Mouse (Mus musculus): ENCODE measurements around the gene Oat. TPM values are rescaled to one million over a fixed set of nuclear protein-coding genes. Genes with fewer than 3 reads are reported as not detected.

The Oat gene
- polyA plus RNA-seq, 1 experiment, result 78.1 TPM

- TF ChIP-seq MAX (IDR thresholded peaks at IDR 0.05) (no peak), USF1 (IDR thresholded peaks at IDR 0.05; ENCODE audit: low read depth) (no peak)
- Histone ChIP-seq H3K36me3 (ENCODE audit: control insufficient read depth, insufficient read depth) (no peaks in the 10 kb centered on the region), H3K4me3 (ENCODE audit: insufficient read depth, poor library complexity, severe bottlenecking) (no peak overlapping the region), H3K79me3 (ENCODE audit: low read depth) (no peaks in the 10 kb centered on the region), H3K27me3 (ENCODE audit: control insufficient read depth, insufficient read depth, insufficient read length) (peaks cover 12% of the 10 kb centered on the region), H3K79me2 (ENCODE audit: control insufficient read depth, insufficient read depth) (no peaks in the 10 kb centered on the region), H3ac (ENCODE audit: control insufficient read depth, insufficient read length, low read depth) (no peak overlapping the region)
Observed at GRCm38 (mm10) chr7:132589610-132590009, 13.4 kb upstream of the Oat start.

GRCm38 (mm10) chr7:132587167-132587566 lies 11.0 kb upstream of the Oat start:
- TF ChIP-seq USF1 (IDR thresholded peaks at IDR 0.05; ENCODE audit: low read depth) (no peak), MAX (IDR thresholded peaks at IDR 0.05) (no peak), CTCF (IDR thresholded peaks at IDR 0.05; ENCODE audit: control insufficient read depth, insufficient read depth, insufficient read length) (no peak), MYOG (IDR thresholded peaks at IDR 0.05; ENCODE audit: control insufficient read depth, extremely low read depth, insufficient read length) (no peak), MYOD1 (IDR thresholded peaks at IDR 0.05; ENCODE audit: control insufficient read depth, insufficient read length, low read depth) (no peak)
- no peaks in the 10 kb centered on the region for H3K79me2 ChIP-seq (ENCODE audit: control insufficient read depth, insufficient read depth)
- peaks cover 21% of the 10 kb centered on the region for H3K27me3 ChIP-seq (ENCODE audit: control insufficient read depth, insufficient read depth, insufficient read length)

GRCm38 (mm10) chr7:132585695-132586491 lies 9.7 kb upstream of the Oat start:
- no peak overlapping the region for H3K4me3 ChIP-seq (ENCODE audit: insufficient read depth, poor library complexity, severe bottlenecking)
- TF ChIP-seq MYOG (IDR thresholded peaks at IDR 0.05; ENCODE audit: control insufficient read depth, extremely low read depth, insufficient read length) (no peak), CEBPB (IDR thresholded peaks at IDR 0.05; ENCODE audit: low read depth) (no peak), CTCF (IDR thresholded peaks at IDR 0.05; ENCODE audit: control insufficient read depth, insufficient read depth, insufficient read length) (no peak), USF1 (IDR thresholded peaks at IDR 0.05; ENCODE audit: low read depth) (no peak), FOSL1 (IDR thresholded peaks at IDR 0.05; ENCODE audit: insufficient read depth, low read length, poor library complexity, severe bottlenecking) (no peak), MAX (IDR thresholded peaks at IDR 0.05) (no peak), MYOD1 (IDR thresholded peaks at IDR 0.05; ENCODE audit: control insufficient read depth, insufficient read length, low read depth) (no peak)
- H3K36me3 ChIP-seq (ENCODE audit: control insufficient read depth, insufficient read depth), result no peaks in the 10 kb centered on the region
- no peaks in the 10 kb centered on the region for H3K79me2 ChIP-seq (ENCODE audit: control insufficient read depth, insufficient read depth)
- no peaks in the 10 kb centered on the region for H3K79me3 ChIP-seq (ENCODE audit: low read depth)
- H3K27me3 ChIP-seq (ENCODE audit: control insufficient read depth, insufficient read depth, insufficient read length), result peaks cover 24% of the 10 kb centered on the region
- no peak overlapping the region for H3ac ChIP-seq (ENCODE audit: control insufficient read depth, insufficient read length, low read depth)

More at GRCm38 (mm10) chr7:132587167-132587566, 11.0 kb upstream of the Oat start:
- Histone ChIP-seq H3K4me3 (ENCODE audit: insufficient read depth, poor library complexity, severe bottlenecking) (no peak overlapping the region), H3ac (ENCODE audit: control insufficient read depth, insufficient read length, low read depth) (no peak overlapping the region), H3K36me3 (ENCODE audit: control insufficient read depth, insufficient read depth) (no peaks in the 10 kb centered on the region), H3K79me3 (ENCODE audit: low read depth) (no peaks in the 10 kb centered on the region)

- no peaks in the 10 kb centered on the region for H3K36me3 ChIP-seq (ENCODE audit: control insufficient read depth, insufficient read depth)
- no peak overlapping the region for H3ac ChIP-seq (ENCODE audit: control insufficient read depth, insufficient read length, low read depth)
- H3K4me3 ChIP-seq (ENCODE audit: insufficient read depth, poor library complexity, severe bottlenecking), result no peak overlapping the region
- no peaks in the 10 kb centered on the region for H3K79me3 ChIP-seq (ENCODE audit: low read depth)
- H3K27me3 ChIP-seq (ENCODE audit: control insufficient read depth, insufficient read depth, insufficient read length), result peaks cover 21% of the 10 kb centered on the region
- H3K79me2 ChIP-seq (ENCODE audit: control insufficient read depth, insufficient read depth), result no peaks in the 10 kb centered on the region
- no peak for TF ChIP-seq FOSL1 (IDR thresholded peaks at IDR 0.05; ENCODE audit: insufficient read depth, low read length, poor library complexity, severe bottlenecking)
- TF ChIP-seq MYOD1 (IDR thresholded peaks at IDR 0.05; ENCODE audit: control insufficient read depth, insufficient read length, low read depth), result no peak
- TF ChIP-seq MYOG (IDR thresholded peaks at IDR 0.05; ENCODE audit: control insufficient read depth, extremely low read depth, insufficient read length), result no peak
- no peak for TF ChIP-seq CTCF (IDR thresholded peaks at IDR 0.05; ENCODE audit: control insufficient read depth, insufficient read depth, insufficient read length)
- TF ChIP-seq MAX (IDR thresholded peaks at IDR 0.05), result no peak
- TF ChIP-seq USF1 (IDR thresholded peaks at IDR 0.05; ENCODE audit: low read depth), result no peak
- no peak for TF ChIP-seq CEBPB (IDR thresholded peaks at IDR 0.05; ENCODE audit: low read depth)
Observed at GRCm38 (mm10) chr7:132581441-132581840, 5.2 kb upstream of the Oat start.

GRCm38 (mm10) chr7:132580511-132580910 lies 4.3 kb upstream of the Oat start:
- Histone ChIP-seq H3K79me3 (ENCODE audit: low read depth) (no peaks in the 10 kb centered on the region), H3K27me3 (ENCODE audit: control insufficient read depth, insufficient read depth, insufficient read length) (peaks cover 21% of the 10 kb centered on the region), H3K79me2 (ENCODE audit: control insufficient read depth, insufficient read depth) (peaks cover 2% of the 10 kb centered on the region), H3K4me3 (ENCODE audit: insufficient read depth, poor library complexity, severe bottlenecking) (no peak overlapping the region), H3ac (ENCODE audit: control insufficient read depth, insufficient read length, low read depth) (no peak overlapping the region), H3K36me3 (ENCODE audit: control insufficient read depth, insufficient read depth) (no peaks in the 10 kb centered on the region)
- TF ChIP-seq FOSL1 (IDR thresholded peaks at IDR 0.05; ENCODE audit: insufficient read depth, low read length, poor library complexity, severe bottlenecking) (no peak), USF1 (IDR thresholded peaks at IDR 0.05; ENCODE audit: low read depth) (no peak), CEBPB (IDR thresholded peaks at IDR 0.05; ENCODE audit: low read depth) (no peak), MYOG (IDR thresholded peaks at IDR 0.05; ENCODE audit: control insufficient read depth, extremely low read depth, insufficient read length) (no peak), MYOD1 (IDR thresholded peaks at IDR 0.05; ENCODE audit: control insufficient read depth, insufficient read length, low read depth) (no peak), MAX (IDR thresholded peaks at IDR 0.05) (no peak), CTCF (IDR thresholded peaks at IDR 0.05; ENCODE audit: control insufficient read depth, insufficient read depth, insufficient read length) (no peak)

GRCm38 (mm10) chr7:132576891-132577290 lies 693 bp upstream of the Oat start:
- Histone ChIP-seq H3K4me3 (ENCODE audit: insufficient read depth, poor library complexity, severe bottlenecking) (no peak overlapping the region), H3K79me2 (ENCODE audit: control insufficient read depth, insufficient read depth) (peaks cover 38% of the 10 kb centered on the region), H3K36me3 (ENCODE audit: control insufficient read depth, insufficient read depth) (no peaks in the 10 kb centered on the region), H3ac (ENCODE audit: control insufficient read depth, insufficient read length, low read depth) (no peak overlapping the region), H3K27me3 (ENCODE audit: control insufficient read depth, insufficient read depth, insufficient read length) (peaks cover 11% of the 10 kb centered on the region), H3K79me3 (ENCODE audit: low read depth) (peaks cover 28% of the 10 kb centered on the region)
- no peak for TF ChIP-seq MAX (IDR thresholded peaks at IDR 0.05)
- TF ChIP-seq CTCF (IDR thresholded peaks at IDR 0.05; ENCODE audit: control insufficient read depth, insufficient read depth, insufficient read length), result no peak
- TF ChIP-seq CEBPB (IDR thresholded peaks at IDR 0.05; ENCODE audit: low read depth), result no peak
- no peak for TF ChIP-seq FOSL1 (IDR thresholded peaks at IDR 0.05; ENCODE audit: insufficient read depth, low read length, poor library complexity, severe bottlenecking)
- TF ChIP-seq MYOD1 (IDR thresholded peaks at IDR 0.05; ENCODE audit: control insufficient read depth, insufficient read length, low read depth), result no peak
- TF ChIP-seq MYOG (IDR thresholded peaks at IDR 0.05; ENCODE audit: control insufficient read depth, extremely low read depth, insufficient read length), result no peak
- TF ChIP-seq USF1 (IDR thresholded peaks at IDR 0.05; ENCODE audit: low read depth), result no peak
